Mouse (Mus musculus) liver, embryonic 11.5 days (tissue): ENCODE results near the gene Cxcl17. TPM values are rescaled to one million over a fixed set of nuclear protein-coding genes. Genes with fewer than 3 reads are reported as not detected.
A peak's percentile ranks its signal among the peaks of the same experiment; 100 is the strongest.
"Not testable (repeated sequence)": the region's sequence is repeated elsewhere in the genome, so short reads cannot be mapped to it uniquely, and the experiment has no call there.

Experiments used
- ATAC-seq: fragments of 200-750 bp; cut with Nextera tagmentation; replicated peaks from 2 replicates; pipeline ENCODE4 v1.8.0; 2017; ENCODE audit warnings: moderate number of reproducible peaks, mild to moderate bottlenecking, moderate TSS enrichment, moderate library complexity; ENCODE audit not compliant: low FRiP score
- DNase-seq: peaks from one replicate; pipeline ENCODE4 v3.0.0-alpha.2; 2017; ENCODE audit warnings: low spot score
- H3K27ac ChIP-seq: fragments of 300-500 bp; sonication (generic); 2 replicates; pipeline ENCODE4 v1.5.1; 2014; ENCODE audit warnings: mild to moderate bottlenecking, low read depth, low read length, control low read depth
- H3K27me3 ChIP-seq: fragments of 300-500 bp; sonication (generic); replicated peaks from 2 replicates; pipeline ENCODE4 v1.6.1; 2014; ENCODE audit warnings: low read length, mixed read lengths; ENCODE audit not compliant: control insufficient read depth, insufficient read depth
- H3K36me3 ChIP-seq: fragments of 300-500 bp; sonication (generic); 2 replicates; pipeline ENCODE4 v1.6.1; 2014; ENCODE audit warnings: mild to moderate bottlenecking, low read length, moderate library complexity, mixed read lengths; ENCODE audit not compliant: control insufficient read depth, insufficient read depth
- H3K4me1 ChIP-seq: fragments of 300-500 bp; sonication (generic); replicated peaks from 2 replicates; pipeline ENCODE4 v1.6.1; 2014; ENCODE audit warnings: low read length, mixed read lengths; ENCODE audit not compliant: control insufficient read depth, insufficient read depth
- H3K4me2 ChIP-seq: fragments of 300-500 bp; sonication (generic); 2 replicates; pipeline ENCODE4 v1.6.1; 2014; ENCODE audit warnings: mild to moderate bottlenecking, control low read depth, moderate library complexity
- H3K4me3 ChIP-seq: fragments of 300-500 bp; sonication (generic); 2 replicates; pipeline ENCODE4 v1.5.1; 2014; ENCODE audit warnings: low read depth, low read length, control low read depth
- H3K9ac ChIP-seq: fragments of 300-500 bp; sonication (generic); 2 replicates; pipeline ENCODE4 v1.6.1; 2014; ENCODE audit warnings: low read depth, low read length, control low read depth
- H3K9me3 ChIP-seq: fragments of 300-500 bp; sonication (generic); 2 replicates; pipeline ENCODE4 v1.6.1; 2016; ENCODE audit warnings: low read length, inconsistent platforms, mixed read lengths; ENCODE audit not compliant: control insufficient read depth
- WGBS: fragments of 180-500 bp; shearing (Covaris S2); extraction: QIAGEN DNeasy Blood & Tissue Kit; methylation state at CpG from one replicate; pipeline ENCODE4 v1.1.7; 2014; 5-methylcytosine and 5-hydroxymethylcytosine counted together
- polyA plus RNA-seq: library from polyadenylated mRNA; unstranded; fragments of >200 nt; fragmentation: Nextera tagmentation; extraction: Ambion mirVana; gene quantifications from 2 replicates; pipeline ENCODE4 v1.2.1, GENCODE M21; 2014

The Cxcl17 gene
- polyA plus RNA-seq, 1 experiment from 2014 or later = 0.38 TPM

- WGBS = 69% methylated on average over 3 of the region's 3 CpGs
- ATAC-seq = no peak
- no peak overlapping the region for H3K4me2 ChIP-seq
- H3K36me3 ChIP-seq = no peaks in the 10 kb centered on the region
- no peak overlapping the region for H3K9ac ChIP-seq
- no peak for DNase-seq
- no peaks in the 10 kb centered on the region for H3K27me3 ChIP-seq
- no peaks in the 10 kb centered on the region for H3K4me1 ChIP-seq
- no peak overlapping the region for H3K27ac ChIP-seq
- no peak overlapping the region for H3K4me3 ChIP-seq
- H3K9me3 ChIP-seq = no peaks in the 10 kb centered on the region
Observed at GRCm38 (mm10) chr7:25411861-25412260, 825 bp downstream of the Cxcl17 start.

GRCm38 (mm10) chr7:25410969-25411615 is 1.6 kb downstream of the Cxcl17 start:
- DNase-seq (no peak), ATAC-seq (no peak)

GRCm38 (mm10) chr7:25409114-25409760 is 3.4 kb downstream of the Cxcl17 start:
- Histone ChIP-seq H3K9ac (no peak overlapping the region), H3K27ac (no peak overlapping the region), H3K27me3 (no peaks in the 10 kb centered on the region), H3K4me2 (no peak overlapping the region), H3K9me3 (no peaks in the 10 kb centered on the region), H3K4me3 (no peak overlapping the region), H3K36me3 (no peaks in the 10 kb centered on the region), H3K4me1 (no peaks in the 10 kb centered on the region)
- ATAC-seq (no peak), DNase-seq (no peak)
- WGBS = 46% methylated on average over 4 of the region's 4 CpGs

More at GRCm38 (mm10) chr7:25410969-25411615, 1.6 kb downstream of the Cxcl17 start:
- Histone ChIP-seq H3K4me2 (no peak overlapping the region), H3K9ac (no peak overlapping the region), H3K9me3 (no peaks in the 10 kb centered on the region), H3K27ac (no peak overlapping the region), H3K27me3 (no peaks in the 10 kb centered on the region), H3K36me3 (no peaks in the 10 kb centered on the region), H3K4me3 (no peak overlapping the region), H3K4me1 (no peaks in the 10 kb centered on the region)
- WGBS = 77% methylated on average over 1 of the region's 1 CpGs

- no peak overlapping the region for H3K4me3 ChIP-seq
- ATAC-seq (no peak), DNase-seq (no peak)
- 80% methylated on average over 7 of the region's 7 CpGs for WGBS
- H3K27ac ChIP-seq = no peak overlapping the region
- H3K4me1 ChIP-seq = peaks cover 10% of the 10 kb centered on the region; the same call in 1 of the 2 replicates
- H3K9me3 ChIP-seq = no peaks in the 10 kb centered on the region
- H3K9ac ChIP-seq = no peak overlapping the region
- no peaks in the 10 kb centered on the region for H3K27me3 ChIP-seq
- no peaks in the 10 kb centered on the region for H3K36me3 ChIP-seq
- no peak overlapping the region for H3K4me2 ChIP-seq
Observed at GRCm38 (mm10) chr7:25406468-25406867, 6.2 kb downstream of the Cxcl17 start.

- DNase-seq = no peak
- no peaks in the 10 kb centered on the region for H3K9me3 ChIP-seq
- no peak overlapping the region for H3K4me3 ChIP-seq
- no peak overlapping the region for H3K4me2 ChIP-seq
- H3K4me1 ChIP-seq = peaks cover 10% of the 10 kb centered on the region; the same call in 1 of the 2 replicates
- 2% methylated on average over 2 of the region's 2 CpGs for WGBS
- no peaks in the 10 kb centered on the region for H3K27me3 ChIP-seq
- no peak overlapping the region for H3K9ac ChIP-seq
- peak; percentile 74 for ATAC-seq
- no peaks in the 10 kb centered on the region for H3K36me3 ChIP-seq
- H3K27ac ChIP-seq = no peak overlapping the region
Observed at GRCm38 (mm10) chr7:25402671-25403101, 10.0 kb downstream of the Cxcl17 start.

GRCm38 (mm10) chr7:25401986-25402385 is 10.7 kb downstream of the Cxcl17 start:
- no peak overlapping the region for H3K27ac ChIP-seq
- H3K4me1 ChIP-seq = peaks cover 10% of the 10 kb centered on the region; the same call in 1 of the 2 replicates
- H3K4me3 ChIP-seq = no peak overlapping the region
- H3K4me2 ChIP-seq = no peak overlapping the region
- no peak for ATAC-seq
- H3K9ac ChIP-seq = no peak overlapping the region
- no peaks in the 10 kb centered on the region for H3K27me3 ChIP-seq
- H3K36me3 ChIP-seq = no peaks in the 10 kb centered on the region
- H3K9me3 ChIP-seq = no peaks in the 10 kb centered on the region
- 48% methylated on average over 5 of the region's 5 CpGs for WGBS
- DNase-seq = no peak

- no peak for DNase-seq
- Histone ChIP-seq H3K4me3 (no peak overlapping the region), H3K4me1 (peaks cover 10% of the 10 kb centered on the region; the same call in 1 of the 2 replicates), H3K9me3 (no peaks in the 10 kb centered on the region), H3K4me2 (no peak overlapping the region), H3K27ac (no peak overlapping the region), H3K27me3 (no peaks in the 10 kb centered on the region), H3K9ac (no peak overlapping the region), H3K36me3 (no peaks in the 10 kb centered on the region)
- WGBS = 55% methylated on average over 2 of the region's 2 CpGs
- ATAC-seq = no peak
Observed at GRCm38 (mm10) chr7:25401551-25401950, 11.1 kb downstream of the Cxcl17 start.

- H3K9ac ChIP-seq, H3K27ac ChIP-seq, H3K36me3 ChIP-seq, H3K4me2 ChIP-seq, ATAC-seq, H3K9me3 ChIP-seq, DNase-seq, H3K4me3 ChIP-seq, H3K27me3 ChIP-seq: not testable (repeated sequence)
- H3K4me1 ChIP-seq = peaks cover 19% of the 10 kb centered on the region
Observed at GRCm38 (mm10) chr7:25399028-25399427, 13.7 kb downstream of the Cxcl17 start.

- DNase-seq = no peak
- 82% methylated on average over 1 of the region's 1 CpGs for WGBS
- H3K4me2 ChIP-seq = no peak within 1 kb of the TSS
- no peaks in the 10 kb centered on the region for H3K36me3 ChIP-seq
- H3K9ac ChIP-seq = no peak within 1 kb of the TSS
- no peak within 1 kb of the TSS for H3K4me3 ChIP-seq
- no peak for ATAC-seq
- H3K27me3 ChIP-seq = no peaks in the 10 kb centered on the region
- peaks cover 23% of the 10 kb centered on the region for H3K4me1 ChIP-seq
- H3K9me3 ChIP-seq = no peaks in the 10 kb centered on the region
- H3K27ac ChIP-seq = no peak within 1 kb of the TSS
Observed at GRCm38 (mm10) chr7:25398610-25399009, 14.1 kb downstream of the Cxcl17 start, which contains the start of gene Lipe. Gene Lipe (minus strand): TSS chr7:25398710.
